Mouse (Mus musculus): Measurements from ENCODE around the gene Dtd2. TPM values are rescaled to one million over a fixed set of nuclear protein-coding genes. Genes with fewer than 3 reads are reported as not detected.

Dtd2 gene
- total and polyA plus RNA-seq, 3 experiments = 15.5 to 22.4 TPM; not detected in 1

- Histone ChIP-seq H3K27ac (ENCODE audit: control insufficient read depth, low read depth, low read length) (no peak overlapping the region), H3K4me3 (ENCODE audit: control insufficient read depth in 1 of 2, insufficient read depth in 1 of 2, low read depth in 2 of 2, low read length in 2 of 2) (peak overlapping the region; percentile 45 to 60), H3K9me3 (replicated peaks; ENCODE audit: insufficient read depth, low read length) (no peaks in the 10 kb centered on the region), H3K36me3 (ENCODE audit: control insufficient read depth in 1 of 2, insufficient read depth in 2 of 2, low read length in 2 of 2) (peaks cover 0 to 3% of the 10 kb centered on the region in 2 experiments; a peak in 1 of 4 replicates), H3K4me1 (ENCODE audit: control insufficient read depth in 1 of 2, insufficient read depth in 2 of 2, low read length in 2 of 2) (peaks cover 0 to under 1% of the 10 kb centered on the region in 2 experiments; a peak in 2 of 4 replicates), H3K9ac (ENCODE audit: control insufficient read depth, low read depth, low read length, poor library complexity, severe bottlenecking) (no peak overlapping the region; the same call in 1 of the 2 replicates), H3K79me2 (ENCODE audit: control insufficient read depth, insufficient read depth, low read length, poor library complexity) (peaks cover 5% of the 10 kb centered on the region; the same call in 1 of the 2 replicates), H3K27me3 (ENCODE audit: control insufficient read depth in 1 of 2, insufficient read depth in 2 of 2, low read length in 2 of 2) (peaks cover 0 to 1% of the 10 kb centered on the region in 2 experiments; a peak in 2 of 4 replicates)
- peak; percentile 75 for TF ChIP-seq RAD21 (IDR thresholded peaks at IDR 0.05; ENCODE audit: low read depth, low read length)
- peak; percentile 65 for TF ChIP-seq ZC3H11A (IDR thresholded peaks at IDR 0.05; ENCODE audit: low read depth, low read length)
- TF ChIP-seq SMC3 (IDR thresholded peaks at IDR 0.05; ENCODE audit: low read depth, low read length) = peak; percentile 83
- no peak for TF ChIP-seq MXI1 (IDR thresholded peaks at IDR 0.05; ENCODE audit: low read depth, low read length)
- peak; percentile 99 for TF ChIP-seq ZNF384 (IDR thresholded peaks at IDR 0.05; ENCODE audit: low read depth, low read length)
- peak; percentile 32; the same call in 1 of the 2 replicates for TF ChIP-seq RCOR1 (IDR thresholded peaks at IDR 0.05; ENCODE audit: low read depth, low read length)
- TF ChIP-seq TBP (IDR thresholded peaks at IDR 0.05; ENCODE audit: low read depth, low read length) = no peak
- TF ChIP-seq CTCF (IDR thresholded peaks at IDR 0.05 in 2 of 3, conservative IDR thresholded peaks at IDR 0.05 in 1 of 3; ENCODE audit: control insufficient read depth in 1 of 3, insufficient read depth in 1 of 3, low read depth in 2 of 3, low read length in 3 of 3, poor library complexity in 1 of 3, severe bottlenecking in 1 of 3) = peak in 2 of 3 experiments; percentile 53 to 73; a peak in 4 of 6 replicates
- DNase-seq (ENCODE audit: low read depth, low spot score) = peak; percentile 64
Measured at GRCm38 (mm10) chr12:52010630-52010961, 4.3 kb upstream of the Dtd2 start.

- H3K79me2 ChIP-seq (ENCODE audit: control insufficient read depth, insufficient read depth, low read length, poor library complexity) = peaks cover 5% of the 10 kb centered on the region; the same call in 1 of the 2 replicates
- peaks cover 1 to 6% of the 10 kb centered on the region in 2 experiments; a peak in 3 of 4 replicates for H3K4me1 ChIP-seq (ENCODE audit: control insufficient read depth in 1 of 2, insufficient read depth in 2 of 2, low read length in 2 of 2)
- H3K4me3 ChIP-seq (ENCODE audit: control insufficient read depth in 1 of 2, insufficient read depth in 1 of 2, low read depth in 2 of 2, low read length in 2 of 2) = peak overlapping the region; percentile 45 to 60
- no peak overlapping the region for H3K27ac ChIP-seq (ENCODE audit: control insufficient read depth, low read depth, low read length)
- no peaks in the 10 kb centered on the region for H3K9me3 ChIP-seq (replicated peaks; ENCODE audit: insufficient read depth, low read length)
- H3K36me3 ChIP-seq (ENCODE audit: control insufficient read depth in 1 of 2, insufficient read depth in 2 of 2, low read length in 2 of 2) = peaks cover 0 to 8% of the 10 kb centered on the region in 2 experiments; a peak in 2 of 4 replicates
- TF ChIP-seq CHD2 (IDR thresholded peaks at IDR 0.05; ENCODE audit: low read length) (no peak), GATA1 (IDR thresholded peaks at IDR 0.05; ENCODE audit: low read depth, low read length) (no peak)
- peak overlapping the region; percentile 6; the same call in 1 of the 2 replicates for H3K9ac ChIP-seq (ENCODE audit: control insufficient read depth, low read depth, low read length, poor library complexity, severe bottlenecking)
- H3K27me3 ChIP-seq (ENCODE audit: control insufficient read depth in 1 of 2, insufficient read depth in 2 of 2, low read length in 2 of 2) = peaks cover 0 to 1% of the 10 kb centered on the region in 2 experiments; a peak in 2 of 4 replicates
- DNase-seq (ENCODE audit: low read depth, low spot score) = peak; percentile 28
Measured at GRCm38 (mm10) chr12:52009928-52010629, 3.8 kb upstream of the Dtd2 start.

- Histone ChIP-seq H3K9me3 (replicated peaks; ENCODE audit: insufficient read depth, low read length) (no peaks in the 10 kb centered on the region), H3K4me3 (ENCODE audit: control insufficient read depth in 1 of 2, insufficient read depth in 1 of 2, low read depth in 2 of 2, low read length in 2 of 2) (peak overlapping the region; percentile 74 to 87; a peak in 3 of 4 replicates), H3K27ac (ENCODE audit: control insufficient read depth, low read depth, low read length) (no peak overlapping the region), H3K36me3 (ENCODE audit: control insufficient read depth in 1 of 2, insufficient read depth in 2 of 2, low read length in 2 of 2) (peaks cover 0 to 19% of the 10 kb centered on the region in 2 experiments; a peak in 2 of 4 replicates), H3K27me3 (ENCODE audit: control insufficient read depth in 1 of 2, insufficient read depth in 2 of 2, low read length in 2 of 2) (no peaks in the 10 kb centered on the region), H3K9ac (ENCODE audit: control insufficient read depth, low read depth, low read length, poor library complexity, severe bottlenecking) (peak overlapping the region; percentile 41), H3K4me1 (ENCODE audit: control insufficient read depth in 1 of 2, insufficient read depth in 2 of 2, low read length in 2 of 2) (peaks cover 9 to 15% of the 10 kb centered on the region in 2 experiments), H3K79me2 (ENCODE audit: control insufficient read depth, insufficient read depth, low read length, poor library complexity) (peaks cover 5% of the 10 kb centered on the region; the same call in 1 of the 2 replicates)
- DNase-seq (ENCODE audit: low read depth, low spot score) = no peak
- TF ChIP-seq NRF1 (IDR thresholded peaks at IDR 0.05; ENCODE audit: insufficient read depth, low read depth, low read length, poor library complexity, severe bottlenecking) = no peak
- TF ChIP-seq MAX (IDR thresholded peaks at IDR 0.05; ENCODE audit: low read length) = no peak
- no peak for TF ChIP-seq MAFK (IDR thresholded peaks at IDR 0.05; ENCODE audit: borderline replicate concordance, low read depth, low read length)
- no peak for TF ChIP-seq MXI1 (IDR thresholded peaks at IDR 0.05; ENCODE audit: low read depth, low read length)
- no peak for TF ChIP-seq USF2 (IDR thresholded peaks at IDR 0.05; ENCODE audit: borderline replicate concordance in 1 of 2, insufficient read depth in 1 of 2, low read depth in 1 of 2, low read length in 2 of 2)
- TF ChIP-seq RAD21 (IDR thresholded peaks at IDR 0.05; ENCODE audit: low read depth, low read length) = no peak
- no peak for TF ChIP-seq E2F4 (IDR thresholded peaks at IDR 0.05; ENCODE audit: borderline replicate concordance, low read depth, low read length)
- TF ChIP-seq USF1 (IDR thresholded peaks at IDR 0.05; ENCODE audit: low read depth, low read length) = no peak
- no peak for TF ChIP-seq SIN3A (IDR thresholded peaks at IDR 0.05; ENCODE audit: low read length)
- no peak for TF ChIP-seq ETS1 (IDR thresholded peaks at IDR 0.05; ENCODE audit: low read depth, low read length)
Measured at GRCm38 (mm10) chr12:52006633-52006994, 313 bp upstream of the Dtd2 start.

Measured in MEL (cell line).